Mouse (Mus musculus) monocyte, adult 5-6 weeks (primary cell): Measurements from ENCODE around the gene Ptger2. TPM values are rescaled to one million over a fixed set of nuclear protein-coding genes. Genes with fewer than 3 reads are reported as not detected.

Experiments
- ATAC-seq: fragments of 153-309, 156-312 bp; replicated peaks from 2 replicates; pipeline ENCODE4 v1.8.0; 2017; ENCODE audit warnings: mild to moderate bottlenecking; ENCODE audit not compliant: low TSS enrichment, insufficient number of reproducible peaks, severe bottlenecking, poor library complexity, low FRiP score
- total RNA-seq: library from RNA; stranded (forward); fragments of 200-1000, 200-491, 200-594 nt; gene quantifications from 3 replicates; pipeline ENCODE4 v1.2.3, GENCODE M21; 2017

The Ptger2 gene
- 3.0 to 3.4 TPM (median 3.3 TPM) in 3 replicates for total RNA-seq

GRCm38 (mm10) chr14:44987674-44988355, at the start of gene Ptger2:
Gene Ptger2 (plus strand): TSS chr14:44988195.
- ATAC-seq = peak; percentile 41

- no peak for ATAC-seq
These were observed 27.2 kb upstream of the Ptger2 start for GRCm38 (mm10) chr14:44960746-44961145.

GRCm38 (mm10) chr14:44977278-44977677, 10.7 kb upstream of the Ptger2 start:
- ATAC-seq = peak; percentile 74; the same call in 1 of the 2 replicates

- peak; percentile 61 for ATAC-seq
These were observed 8.1 kb upstream of the Ptger2 start for GRCm38 (mm10) chr14:44979887-44980286.

- ATAC-seq = no peak
These were observed 6.5 kb upstream of the Ptger2 start for GRCm38 (mm10) chr14:44981490-44981889.

- ATAC-seq = no peak
These were observed 3.9 kb upstream of the Ptger2 start for GRCm38 (mm10) chr14:44984106-44984505.

GRCm38 (mm10) chr14:44986248-44986647, 1.7 kb upstream of the Ptger2 start:
- ATAC-seq = peak; percentile 60

GRCm38 (mm10) chr14:44988456-44989016, 541 bp downstream of the Ptger2 start:
- ATAC-seq = peak; percentile 45

- ATAC-seq = peak; percentile 4; the same call in 1 of the 2 replicates
These were observed 1.2 kb downstream of the Ptger2 start for GRCm38 (mm10) chr14:44989017-44989721.

- ATAC-seq = peak; percentile 36
These were observed 1.8 kb downstream of the Ptger2 start for GRCm38 (mm10) chr14:44989751-44990150.

- no peak for ATAC-seq
These were observed 6.3 kb downstream of the Ptger2 start for GRCm38 (mm10) chr14:44994337-44994736.

GRCm38 (mm10) chr14:45000086-45000769, 12.2 kb downstream of the Ptger2 start:
- ATAC-seq = no peak

- ATAC-seq = peak; percentile 91
These were observed 17.8 kb downstream of the Ptger2 start for GRCm38 (mm10) chr14:45005698-45006283.

GRCm38 (mm10) chr14:45009242-45009641, 21.2 kb downstream of the Ptger2 start:
- no peak for ATAC-seq

- no peak for ATAC-seq
These were observed 23.3 kb downstream of the Ptger2 start for GRCm38 (mm10) chr14:45011260-45011659.

- no peak for ATAC-seq
These were observed 23.7 kb downstream of the Ptger2 start for GRCm38 (mm10) chr14:45011671-45012070.

- ATAC-seq = no peak
These were observed 33.6 kb downstream of the Ptger2 start for GRCm38 (mm10) chr14:45021551-45021950.

GRCm38 (mm10) chr14:45034293-45034692, 46.3 kb downstream of the Ptger2 start:
- no peak for ATAC-seq

GRCm38 (mm10) chr14:45036579-45036978, 48.6 kb downstream of the Ptger2 start:
- ATAC-seq = 0 out of 2 replicates have a peak, but pooled peaks have one; percentile 29
